12 mouse cellular contexts compared by ENCODE assay signal in genomic region chr11:102201408-102201821, GRCm38 (mm10). TPM values are rescaled to one million over a fixed set of nuclear protein-coding genes. Genes with fewer than 3 reads are reported as not detected.
DNase-seq lines count a peak whose midpoint lies in the region; ATAC-seq and TF ChIP-seq lines count a peak whose summit lies in the region.
"Had no signal": no experiment of that assay in that cellular context is flagged by ENCODE, and none has a peak within 500 bp of the region (broad histone marks: within the 10 kb centered on the region; RNA-seq: fewer than 3 reads in every experiment).

No protein-coding gene starts in this region.

- peaks cover 100% of the 10 kb centered on the region for H3K36me3 ChIP-seq in hindbrain, embryonic 13.5 days
- H3K36me3 ChIP-seq in hindbrain, embryonic 11.5 days (ENCODE audit: control insufficient read depth, insufficient read depth, low read length), result peaks cover 7% of the 10 kb centered on the region
- peaks cover 100% of the 10 kb centered on the region for H3K36me3 ChIP-seq in megakaryocyte, embryonic 14.5 days (replicated peaks; ENCODE audit: low read length)

- TF ChIP-seq POLR2A in embryonic fibroblast, embryonic 13.5 days (IDR thresholded peaks at IDR 0.05; ENCODE audit: low read depth, low read length), result no peak

- no peak overlapping the region for H3K4me3 ChIP-seq in hindbrain, embryonic 13.5 days
- no peak overlapping the region for H3K4me3 ChIP-seq in hindbrain, embryonic 11.5 days (ENCODE audit: low read depth, low read length)
- peak overlapping the region; percentile 34 for H3K4me3 ChIP-seq in megakaryocyte, embryonic 14.5 days (replicated peaks)
- no peak overlapping the region for H3K4me3 ChIP-seq in embryonic fibroblast, embryonic 13.5 days (ENCODE audit: insufficient read depth, low read length)
- H3K4me3 ChIP-seq: midbrain, embryonic 15.5 days had no signal

- TF ChIP-seq CTCF in embryonic fibroblast, embryonic 13.5 days (IDR thresholded peaks at IDR 0.05; ENCODE audit: borderline replicate concordance, insufficient read depth, low read length), result peak; percentile 32; the same call in 1 of the 2 replicates

- H3K27me3 ChIP-seq in hindbrain, embryonic 13.5 days, result no peaks in the 10 kb centered on the region
- H3K27me3 ChIP-seq in hindbrain, embryonic 11.5 days (ENCODE audit: control insufficient read depth, insufficient read depth, low read length), result no peaks in the 10 kb centered on the region
- no peaks in the 10 kb centered on the region for H3K27me3 ChIP-seq in megakaryocyte, embryonic 14.5 days (replicated peaks)
- H3K27me3 ChIP-seq: midbrain, embryonic 15.5 days had no signal

- 0 out of 2 replicates have a peak, but pooled peaks cover 5% of the 10 kb centered on the region for H3K4me1 ChIP-seq in hindbrain, embryonic 13.5 days (replicated peaks)
- H3K4me1 ChIP-seq in hindbrain, embryonic 11.5 days (replicated peaks; ENCODE audit: control insufficient read depth, insufficient read depth, low read length), result no peaks in the 10 kb centered on the region
- peaks cover 88% of the 10 kb centered on the region for H3K4me1 ChIP-seq in megakaryocyte, embryonic 14.5 days
- peaks cover 6% of the 10 kb centered on the region for H3K4me1 ChIP-seq in embryonic fibroblast, embryonic 13.5 days (ENCODE audit: control insufficient read depth, insufficient read depth, low read length)
- H3K4me1 ChIP-seq: midbrain, embryonic 15.5 days had no signal

- H3K4me2 ChIP-seq in hindbrain, embryonic 13.5 days, result no peak overlapping the region
- no peak overlapping the region for H3K4me2 ChIP-seq in hindbrain, embryonic 11.5 days (replicated peaks; ENCODE audit: low read depth, low read length)
- H3K4me2 ChIP-seq: midbrain, embryonic 15.5 days had no signal

- H3K9ac ChIP-seq in hindbrain, embryonic 13.5 days, result 0 out of 2 replicates have a peak overlapping the region, but pooled peaks have one; percentile 24
- H3K9ac ChIP-seq in hindbrain, embryonic 11.5 days (ENCODE audit: low read depth, low read length), result no peak overlapping the region
- H3K9ac ChIP-seq: midbrain, embryonic 15.5 days had no signal

- no peak for ATAC-seq in hindbrain, embryonic 13.5 days (ENCODE audit: low FRiP score)
- ATAC-seq in hindbrain, embryonic 11.5 days (ENCODE audit: low FRiP score), result no peak
- no peak for ATAC-seq in megakaryocyte, adult 5-6 weeks (ENCODE audit: poor library complexity, severe bottlenecking)
- ATAC-seq: midbrain, embryonic 15.5 days had no signal

- no peak for DNase-seq in hindbrain, embryonic 11.5 days (ENCODE audit: low spot score)
- peak; percentile 88 for DNase-seq in telencephalon, adult 2 months (ENCODE audit: low read depth, low spot score)
- no peak for DNase-seq in cerebellum, postnatal 4 days (ENCODE audit: low spot score in 2 of 2)
- DNase-seq: kidney, postnatal 25 days had no signal

- 77% methylated on average over 12 of the region's 12 CpGs for WGBS in hindbrain, embryonic 13.5 days
- 82% methylated on average over 12 of the region's 12 CpGs for WGBS in hindbrain, embryonic 11.5 days

- H3K9me3 ChIP-seq in hindbrain, embryonic 13.5 days, result no peaks in the 10 kb centered on the region
- no peaks in the 10 kb centered on the region for H3K9me3 ChIP-seq in hindbrain, embryonic 11.5 days (ENCODE audit: control insufficient read depth, low read length)
- H3K9me3 ChIP-seq in megakaryocyte, embryonic 14.5 days, result no peaks in the 10 kb centered on the region
- H3K9me3 ChIP-seq: G1E; midbrain, embryonic 15.5 days had no signal

- H3K27ac ChIP-seq in hindbrain, embryonic 13.5 days, result no peak overlapping the region
- H3K27ac ChIP-seq in hindbrain, embryonic 11.5 days (ENCODE audit: low read depth, low read length), result no peak overlapping the region
- no peak overlapping the region for H3K27ac ChIP-seq in embryonic fibroblast, embryonic 13.5 days (ENCODE audit: insufficient read depth, low read length)
- H3K27ac ChIP-seq: midbrain, embryonic 15.5 days had no signal

RNA-seq across cellular contexts. Expression of gene G6pc3, which starts 12.0 kb away (rescaled TPM):
- 30.0 and 37.2 TPM in 2 replicates for polyA plus RNA-seq in hindbrain, embryonic 13.5 days (2015; fragmentation: Nextera tagmentation; extraction: Ambion mirVana)
- 28.8 and 31.9 TPM in 2 replicates for polyA plus RNA-seq in hindbrain, embryonic 11.5 days (2014; fragmentation: Nextera tagmentation; extraction: Ambion mirVana)
- 32.9 and 73.3 TPM in 2 replicates for polyA plus RNA-seq in megakaryocyte, embryonic 14.5 days (2012; ENCODE audit: insufficient read depth, low replicate concordance)
- 23.4 and 23.8 TPM in 2 replicates for total RNA-seq in megakaryocyte, adult 5-6 weeks (2015)
- total RNA-seq in megakaryocyte, adult 5-6 weeks (2017), result 14.7 and 19.1 TPM in 2 replicates
- 37.9 and 40.0 TPM in 2 replicates for polyA plus RNA-seq in embryonic fibroblast, embryonic 13.5 days (2011; ENCODE audit: insufficient read length, low read depth, missing spikeins)

RNA-seq across cellular contexts. Expression of gene Lsm12, which starts 16.3 kb away (rescaled TPM):
- polyA plus RNA-seq in hindbrain, embryonic 13.5 days (2015; fragmentation: Nextera tagmentation; extraction: Ambion mirVana), result 144 and 148 TPM in 2 replicates
- polyA plus RNA-seq in hindbrain, embryonic 11.5 days (2014; fragmentation: Nextera tagmentation; extraction: Ambion mirVana), result 76.0 and 80.1 TPM in 2 replicates
- 36.7 and 120 TPM in 2 replicates for polyA plus RNA-seq in megakaryocyte, embryonic 14.5 days (2012; ENCODE audit: insufficient read depth, low replicate concordance)
- total RNA-seq in megakaryocyte, adult 5-6 weeks (2015), result 81.3 and 83.9 TPM in 2 replicates
- 43.0 and 46.5 TPM in 2 replicates for total RNA-seq in megakaryocyte, adult 5-6 weeks (2017)
- 113 and 124 TPM in 2 replicates for polyA plus RNA-seq in embryonic fibroblast, embryonic 13.5 days (2011; ENCODE audit: insufficient read length, low read depth, missing spikeins)

RNA-seq across cellular contexts. Expression of gene Hdac5, which starts 28.6 kb away (rescaled TPM):
- 82.0 and 85.4 TPM in 2 replicates for polyA plus RNA-seq in hindbrain, embryonic 13.5 days (2015; fragmentation: Nextera tagmentation; extraction: Ambion mirVana)
- polyA plus RNA-seq in hindbrain, embryonic 11.5 days (2014; fragmentation: Nextera tagmentation; extraction: Ambion mirVana), result 32.2 and 36.6 TPM in 2 replicates
- 384 and 644 TPM in 2 replicates for polyA plus RNA-seq in megakaryocyte, embryonic 14.5 days (2012; ENCODE audit: insufficient read depth, low replicate concordance)
- total RNA-seq in megakaryocyte, adult 5-6 weeks (2015), result 35.0 and 47.6 TPM in 2 replicates
- 36.2 and 36.5 TPM in 2 replicates for total RNA-seq in megakaryocyte, adult 5-6 weeks (2017)
- 47.8 and 54.9 TPM in 2 replicates for polyA plus RNA-seq in embryonic fibroblast, embryonic 13.5 days (2011; ENCODE audit: insufficient read length, low read depth, missing spikeins)

RNA-seq across cellular contexts. Expression of gene Tmem101, which starts 45.2 kb away (rescaled TPM):
- 37.9 and 38.1 TPM in 2 replicates for polyA plus RNA-seq in hindbrain, embryonic 13.5 days (2015; fragmentation: Nextera tagmentation; extraction: Ambion mirVana)
- 33.2 and 34.4 TPM in 2 replicates for polyA plus RNA-seq in hindbrain, embryonic 11.5 days (2014; fragmentation: Nextera tagmentation; extraction: Ambion mirVana)
- polyA plus RNA-seq in megakaryocyte, embryonic 14.5 days (2012; ENCODE audit: insufficient read depth, low replicate concordance), result 13.5 TPM in 1 of 2 replicates, not detected in the other
- 7.9 and 8.4 TPM in 2 replicates for total RNA-seq in megakaryocyte, adult 5-6 weeks (2015)
- total RNA-seq in megakaryocyte, adult 5-6 weeks (2017), result 12.5 and 16.3 TPM in 2 replicates
- polyA plus RNA-seq in embryonic fibroblast, embryonic 13.5 days (2011; ENCODE audit: insufficient read length, low read depth, missing spikeins), result 11.2 and 14.9 TPM in 2 replicates

RNA-seq across cellular contexts. Expression of gene BC030867, which starts 47.3 kb away (rescaled TPM):
- polyA plus RNA-seq in hindbrain, embryonic 13.5 days (2015; fragmentation: Nextera tagmentation; extraction: Ambion mirVana), result 3.8 TPM in 2 replicates
- 13.2 and 14.0 TPM in 2 replicates for polyA plus RNA-seq in hindbrain, embryonic 11.5 days (2014; fragmentation: Nextera tagmentation; extraction: Ambion mirVana)
- polyA plus RNA-seq in megakaryocyte, embryonic 14.5 days (2012; ENCODE audit: insufficient read depth, low replicate concordance), result 2.6 and 4.2 TPM in 2 replicates
- total RNA-seq in megakaryocyte, adult 5-6 weeks (2015), result 8.7 and 12.8 TPM in 2 replicates
- total RNA-seq in megakaryocyte, adult 5-6 weeks (2017), result 4.6 and 5.0 TPM in 2 replicates
- 6.5 and 10.2 TPM in 2 replicates for polyA plus RNA-seq in embryonic fibroblast, embryonic 13.5 days (2011; ENCODE audit: insufficient read length, low read depth, missing spikeins)
- total RNA-seq: gastrocnemius, adult 8-10 months; liver, adult 2 months had no signal
